Mouse (Mus musculus) cerebellum, adult 2 months (tissue): ENCODE measurements around the gene Aff1. TPM values are rescaled to one million over a fixed set of nuclear protein-coding genes. Genes with fewer than 3 reads are reported as not detected.

ENCODE experiments used
- DNase-seq, 2 experiments: peaks; one replicate each; pipeline ENCODE4 v3.0.0; 2021
- H3K27ac ChIP-seq: fragments of 200-500 bp; 2 replicates; pipeline ENCODE4 v1.5.1; 2012; ENCODE audit warnings: low read length, control low read depth, inconsistent platforms; ENCODE audit not compliant: insufficient read depth
- H3K27me3 ChIP-seq: fragments of 200-500 bp; 2 replicates; pipeline ENCODE4 v1.6.1; 2012; ENCODE audit warnings: inconsistent platforms, mild to moderate bottlenecking, low read length, moderate library complexity; ENCODE audit not compliant: control insufficient read depth, insufficient read depth
- H3K4me1 ChIP-seq: fragments of 200-500 bp; 2 replicates; pipeline ENCODE4 v1.6.1; 2011; ENCODE audit warnings: low read length; ENCODE audit not compliant: control insufficient read depth, insufficient read depth
- H3K4me3 ChIP-seq: fragments of 200-500 bp; replicated peaks from 2 replicates; pipeline ENCODE3; 2011; ENCODE audit warnings: mild to moderate bottlenecking, low read depth, low read length, control low read depth; ENCODE audit not compliant: insufficient read depth
- CTCF ChIP-seq: fragments of 200-500 bp; IDR thresholded peaks from 2 replicates; pipeline ENCODE4 v1.5.1; 2011; ENCODE audit warnings: low read depth, mild to moderate bottlenecking, control low read depth, low read length, moderate library complexity, borderline replicate concordance; ENCODE audit not compliant: insufficient read depth
- POLR2A ChIP-seq: fragments of 200-500 bp; IDR thresholded peaks from 2 replicates; pipeline ENCODE4 v1.6.1; 2011; ENCODE audit warnings: low read length, control low read depth, borderline replicate concordance; ENCODE audit not compliant: insufficient read depth
- WGBS: fragments of 180-500 bp; shearing (Covaris S2); methylation state at CpG from one replicate; pipeline ENCODE4 v1.1.7; 2018; 5-methylcytosine and 5-hydroxymethylcytosine counted together
- polyA plus RNA-seq: library from polyadenylated mRNA; depleted of rRNA; stranded (reverse); fragments of >200 nt; gene quantifications from 2 replicates; pipeline ENCODE4 v1.2.3, GENCODE M21; 2012

Aff1 gene
- polyA plus RNA-seq, 1 experiment: 9.3 TPM

- H3K27ac ChIP-seq: no peak overlapping the region
- H3K4me1 ChIP-seq: no peaks in the 10 kb centered on the region
- 33% methylated on average over 15 of the region's 15 CpGs for WGBS
- no peaks in the 10 kb centered on the region for H3K27me3 ChIP-seq
- TF ChIP-seq POLR2A (no peak), CTCF (no peak)
- H3K4me3 ChIP-seq: no peak overlapping the region
- no peak for DNase-seq
Measured at GRCm38 (mm10) chr5:103835471-103836147, 143.4 kb downstream of the Aff1 start.

- 58% methylated on average over 10 of the region's 11 CpGs for WGBS
- H3K4me1 ChIP-seq: no peaks in the 10 kb centered on the region
Measured at GRCm38 (mm10) chr5:103836148-103836784, 144.1 kb downstream of the Aff1 start.

GRCm38 (mm10) chr5:103838550-103839264, 146.5 kb downstream of the Aff1 start:
- no peak for TF ChIP-seq CTCF
- TF ChIP-seq POLR2A: no peak
- 78% methylated on average over 15 of the region's 15 CpGs for WGBS

More at GRCm38 (mm10) chr5:103836148-103836784, 144.1 kb downstream of the Aff1 start:
- Histone ChIP-seq H3K4me3 (no peak overlapping the region), H3K27ac (no peak overlapping the region), H3K27me3 (no peaks in the 10 kb centered on the region)
- no peak for DNase-seq
- TF ChIP-seq POLR2A (no peak), CTCF (no peak)

GRCm38 (mm10) chr5:103839265-103839626, 147.1 kb downstream of the Aff1 start:
- Histone ChIP-seq H3K27me3 (no peaks in the 10 kb centered on the region), H3K27ac (no peak overlapping the region), H3K4me3 (no peak overlapping the region), H3K4me1 (no peaks in the 10 kb centered on the region)
- DNase-seq: no peak
- 28% methylated on average over 3 of the region's 3 CpGs for WGBS
- no peak for TF ChIP-seq POLR2A
- TF ChIP-seq CTCF: no peak

More at GRCm38 (mm10) chr5:103838550-103839264, 146.5 kb downstream of the Aff1 start:
- Histone ChIP-seq H3K4me3 (no peak overlapping the region), H3K27me3 (no peaks in the 10 kb centered on the region), H3K27ac (no peak overlapping the region), H3K4me1 (no peaks in the 10 kb centered on the region)
- no peak for DNase-seq

GRCm38 (mm10) chr5:103843938-103844337, 151.8 kb downstream of the Aff1 start:
- peak; percentile 46; the same call in 1 of the 2 replicates for TF ChIP-seq CTCF
- TF ChIP-seq POLR2A: no peak
- H3K4me3 ChIP-seq: no peak overlapping the region
- H3K27me3 ChIP-seq: no peaks in the 10 kb centered on the region
- peaks cover 6% of the 10 kb centered on the region for H3K4me1 ChIP-seq
- WGBS: 87% methylated on average over 1 of the region's 1 CpGs
- DNase-seq: no peak
- H3K27ac ChIP-seq: no peak overlapping the region

- Histone ChIP-seq H3K4me1 (peaks cover 6% of the 10 kb centered on the region), H3K27me3 (no peaks in the 10 kb centered on the region), H3K4me3 (no peak overlapping the region), H3K27ac (no peak overlapping the region)
- peak; percentile 37 to 45 for DNase-seq
- 31% methylated on average over 19 of the region's 19 CpGs for WGBS
- no peak for TF ChIP-seq POLR2A
Measured at GRCm38 (mm10) chr5:103845418-103846153, 153.4 kb downstream of the Aff1 start.

- Histone ChIP-seq H3K4me1 (peaks cover 6% of the 10 kb centered on the region), H3K4me3 (no peak overlapping the region), H3K27me3 (no peaks in the 10 kb centered on the region), H3K27ac (no peak overlapping the region)
- TF ChIP-seq CTCF (no peak), POLR2A (no peak)
- no peak for DNase-seq
- WGBS: 69% methylated on average over 10 of the region's 10 CpGs
Measured at GRCm38 (mm10) chr5:103846154-103846551, 154.0 kb downstream of the Aff1 start.
